Mouse (Mus musculus): Measurements from ENCODE around the gene Stk10. TPM values are rescaled to one million over a fixed set of nuclear protein-coding genes. Genes with fewer than 3 reads are reported as not detected.
A peak's percentile ranks its signal among the peaks of the same experiment; 100 is the strongest.
"Not testable (repeated sequence)": the region's sequence is repeated elsewhere in the genome, so short reads cannot be mapped to it uniquely, and the experiment has no call there.

Gene Stk10
- polyA plus RNA-seq, 1 experiment from 2014 or later: 2.8 TPM

- 88% methylated on average over 1 of the region's 1 CpGs for WGBS
- ATAC-seq (ENCODE audit: low FRiP score, low read depth): no peak
- H3K4me2 ChIP-seq: no peak overlapping the region
- peaks cover 17% of the 10 kb centered on the region for H3K4me1 ChIP-seq (replicated peaks)
- H3K9ac ChIP-seq: no peak overlapping the region
- no peak overlapping the region for H3K4me3 ChIP-seq
- H3K27ac ChIP-seq (replicated peaks): no peak overlapping the region
- no peaks in the 10 kb centered on the region for H3K36me3 ChIP-seq
- no peaks in the 10 kb centered on the region for H3K9me3 ChIP-seq
- no peaks in the 10 kb centered on the region for H3K27me3 ChIP-seq
Measured at GRCm38 (mm10) chr11:32618036-32618435, 84.9 kb downstream of the Stk10 start.

GRCm38 (mm10) chr11:32618641-32619040 lies 85.5 kb downstream of the Stk10 start:
- H3K27ac ChIP-seq (replicated peaks); H3K9ac ChIP-seq; H3K9me3 ChIP-seq; H3K27me3 ChIP-seq; H3K36me3 ChIP-seq; H3K4me3 ChIP-seq; ATAC-seq (ENCODE audit: low FRiP score, low read depth); H3K4me2 ChIP-seq: not testable (repeated sequence)
- H3K4me1 ChIP-seq (replicated peaks): peaks cover 22% of the 10 kb centered on the region
- 87% methylated on average over 5 of the region's 5 CpGs for WGBS

- Histone ChIP-seq H3K4me3 (no peak overlapping the region), H3K27me3 (no peaks in the 10 kb centered on the region), H3K4me2 (no peak overlapping the region), H3K4me1 (replicated peaks) (peaks cover 22% of the 10 kb centered on the region), H3K9me3 (no peaks in the 10 kb centered on the region), H3K9ac (no peak overlapping the region), H3K27ac (replicated peaks) (no peak overlapping the region), H3K36me3 (no peaks in the 10 kb centered on the region)
- no peak for ATAC-seq (ENCODE audit: low FRiP score, low read depth)
- WGBS: 42% methylated on average over 8 of the region's 8 CpGs
Measured at GRCm38 (mm10) chr11:32619257-32619816, 86.2 kb downstream of the Stk10 start.

- H3K4me1 ChIP-seq (replicated peaks): peaks cover 22% of the 10 kb centered on the region
- no peak overlapping the region for H3K9ac ChIP-seq
- no peaks in the 10 kb centered on the region for H3K9me3 ChIP-seq
- no peak overlapping the region for H3K4me2 ChIP-seq
- no peak for ATAC-seq (ENCODE audit: low FRiP score, low read depth)
- no peak overlapping the region for H3K27ac ChIP-seq (replicated peaks)
- no peak overlapping the region for H3K4me3 ChIP-seq
- no peaks in the 10 kb centered on the region for H3K27me3 ChIP-seq
- WGBS: 55% methylated on average over 6 of the region's 6 CpGs
- H3K36me3 ChIP-seq: no peaks in the 10 kb centered on the region
Measured at GRCm38 (mm10) chr11:32619866-32620456, 86.9 kb downstream of the Stk10 start.

GRCm38 (mm10) chr11:32621831-32622478 lies 88.8 kb downstream of the Stk10 start:
- Histone ChIP-seq H3K4me3 (no peak overlapping the region), H3K27me3 (no peaks in the 10 kb centered on the region), H3K4me2 (no peak overlapping the region), H3K4me1 (replicated peaks) (peaks cover 22% of the 10 kb centered on the region), H3K36me3 (no peaks in the 10 kb centered on the region), H3K27ac (replicated peaks) (no peak overlapping the region), H3K9me3 (no peaks in the 10 kb centered on the region), H3K9ac (no peak overlapping the region)
- no peak for ATAC-seq (ENCODE audit: low FRiP score, low read depth)
- WGBS: 73% methylated on average over 12 of the region's 12 CpGs

- H3K4me1 ChIP-seq (replicated peaks): peaks cover 22% of the 10 kb centered on the region
- no peak for ATAC-seq (ENCODE audit: low FRiP score, low read depth)
- no peaks in the 10 kb centered on the region for H3K36me3 ChIP-seq
Measured at GRCm38 (mm10) chr11:32622479-32623190, 89.5 kb downstream of the Stk10 start.

GRCm38 (mm10) chr11:32623236-32623635 lies 90.1 kb downstream of the Stk10 start:
- 61% methylated on average over 5 of the region's 5 CpGs for WGBS
- H3K36me3 ChIP-seq: no peaks in the 10 kb centered on the region
- peaks cover 22% of the 10 kb centered on the region for H3K4me1 ChIP-seq (replicated peaks)
- no peak overlapping the region for H3K4me3 ChIP-seq
- no peaks in the 10 kb centered on the region for H3K9me3 ChIP-seq
- no peaks in the 10 kb centered on the region for H3K27me3 ChIP-seq
- ATAC-seq (ENCODE audit: low FRiP score, low read depth): peak; percentile 69
- H3K27ac ChIP-seq (replicated peaks): peak overlapping the region; percentile 20
- no peak overlapping the region for H3K9ac ChIP-seq
- no peak overlapping the region for H3K4me2 ChIP-seq

More at GRCm38 (mm10) chr11:32622479-32623190, 89.5 kb downstream of the Stk10 start:
- Histone ChIP-seq H3K9me3 (no peaks in the 10 kb centered on the region), H3K4me3 (no peak overlapping the region), H3K9ac (no peak overlapping the region), H3K27me3 (no peaks in the 10 kb centered on the region), H3K27ac (replicated peaks) (peak overlapping the region; percentile 20; the same call in 1 of the 2 replicates), H3K4me2 (no peak overlapping the region)
- 75% methylated on average over 13 of the region's 13 CpGs for WGBS

GRCm38 (mm10) chr11:32623912-32624311 lies 90.8 kb downstream of the Stk10 start:
- no peak for ATAC-seq (ENCODE audit: low FRiP score, low read depth)
- 70% methylated on average over 6 of the region's 6 CpGs for WGBS

GRCm38 (mm10) chr11:32625677-32626076 lies 92.6 kb downstream of the Stk10 start:
- Histone ChIP-seq H3K4me1 (replicated peaks) (peaks cover 12% of the 10 kb centered on the region), H3K27ac (replicated peaks) (no peak overlapping the region), H3K9ac (no peak overlapping the region), H3K27me3 (no peaks in the 10 kb centered on the region), H3K36me3 (no peaks in the 10 kb centered on the region), H3K9me3 (no peaks in the 10 kb centered on the region), H3K4me3 (no peak overlapping the region), H3K4me2 (no peak overlapping the region)
- WGBS: 62% methylated on average over 1 of the region's 1 CpGs
- ATAC-seq (ENCODE audit: low FRiP score, low read depth): no peak

More at GRCm38 (mm10) chr11:32623912-32624311, 90.8 kb downstream of the Stk10 start:
- Histone ChIP-seq H3K9ac (no peak overlapping the region), H3K36me3 (no peaks in the 10 kb centered on the region), H3K4me1 (replicated peaks) (peaks cover 22% of the 10 kb centered on the region), H3K27me3 (no peaks in the 10 kb centered on the region), H3K27ac (replicated peaks) (no peak overlapping the region), H3K4me3 (no peak overlapping the region), H3K9me3 (no peaks in the 10 kb centered on the region), H3K4me2 (no peak overlapping the region)

GRCm38 (mm10) chr11:32626079-32626478 lies 93.0 kb downstream of the Stk10 start:
- H3K4me1 ChIP-seq (replicated peaks): peaks cover 12% of the 10 kb centered on the region
- no peak overlapping the region for H3K4me3 ChIP-seq
- no peak overlapping the region for H3K27ac ChIP-seq (replicated peaks)
- no peak overlapping the region for H3K4me2 ChIP-seq
- H3K27me3 ChIP-seq: no peaks in the 10 kb centered on the region
- no peaks in the 10 kb centered on the region for H3K36me3 ChIP-seq
- no peaks in the 10 kb centered on the region for H3K9me3 ChIP-seq
- no peak for ATAC-seq (ENCODE audit: low FRiP score, low read depth)
- no peak overlapping the region for H3K9ac ChIP-seq
- whole genome bisulfite sequencing: 77% methylated on average over 6 of the region's 6 CpGs

- no peak overlapping the region for H3K9ac ChIP-seq
- no peaks in the 10 kb centered on the region for H3K36me3 ChIP-seq
- H3K27ac ChIP-seq (replicated peaks): no peak overlapping the region
- H3K4me2 ChIP-seq: no peak overlapping the region
- H3K4me3 ChIP-seq: no peak overlapping the region
- WGBS: 83% methylated on average over 6 of the region's 6 CpGs
- H3K9me3 ChIP-seq: no peaks in the 10 kb centered on the region
- no peak for ATAC-seq (ENCODE audit: low FRiP score, low read depth)
- H3K27me3 ChIP-seq: no peaks in the 10 kb centered on the region
- H3K4me1 ChIP-seq (replicated peaks): peaks cover 7% of the 10 kb centered on the region
Measured at GRCm38 (mm10) chr11:32627900-32628299, 94.8 kb downstream of the Stk10 start.

GRCm38 (mm10) chr11:32629713-32630211 lies 96.7 kb downstream of the Stk10 start:
- Histone ChIP-seq H3K27me3 (no peaks in the 10 kb centered on the region), H3K9me3 (no peaks in the 10 kb centered on the region), H3K27ac (replicated peaks) (no peak overlapping the region), H3K4me2 (no peak overlapping the region), H3K4me1 (replicated peaks) (no peaks in the 10 kb centered on the region), H3K9ac (no peak overlapping the region), H3K4me3 (no peak overlapping the region), H3K36me3 (no peaks in the 10 kb centered on the region)
- 82% methylated on average over 4 of the region's 4 CpGs for WGBS
- ATAC-seq (ENCODE audit: low FRiP score, low read depth): no peak

All from hindbrain, embryonic 15.5 days (tissue).